Mouse (Mus musculus): Measurements from ENCODE around the gene Zfp599.

DNA sequence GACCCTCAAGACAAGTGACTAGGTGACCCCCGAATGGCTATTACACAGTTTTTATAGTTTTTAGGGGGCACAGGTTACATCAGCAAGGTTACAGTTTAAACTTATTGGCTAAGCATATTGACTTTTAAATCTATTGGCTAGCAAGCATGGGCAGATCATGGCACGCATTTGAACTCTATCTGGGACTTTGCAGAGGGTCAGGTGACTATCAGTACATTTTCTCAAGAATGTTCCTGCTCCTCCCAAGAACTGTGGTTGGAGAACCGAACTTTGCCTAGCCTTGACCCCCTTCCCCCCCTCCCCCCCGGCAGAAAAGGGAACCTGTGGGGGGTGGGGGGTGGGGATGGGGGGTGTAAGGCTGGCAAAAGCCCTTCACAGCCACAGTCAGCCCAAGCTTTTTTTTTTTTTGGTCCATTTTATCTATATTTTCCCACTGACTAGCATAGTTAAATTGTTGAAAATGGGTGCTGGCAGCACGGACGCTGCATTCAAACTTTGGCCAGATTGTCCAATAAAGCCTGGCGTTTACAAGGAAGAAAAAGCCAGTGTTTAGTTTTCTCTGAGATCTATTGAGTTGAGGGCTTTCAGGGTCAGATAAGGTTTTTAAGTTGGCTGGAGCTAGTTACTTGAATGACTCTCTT is 30.2 kb downstream of the Zfp599 start:
- TF ChIP-seq E2F4 (IDR thresholded peaks at IDR 0.05; ENCODE audit: insufficient read depth) (no peak), SRF (IDR thresholded peaks at IDR 0.05; ENCODE audit: control insufficient read depth, insufficient read length, low read depth) (no peak), POLR2A (IDR thresholded peaks at IDR 0.05; ENCODE audit: insufficient read length, low read depth) (no peak), TCF12 (IDR thresholded peaks at IDR 0.05; ENCODE audit: insufficient read depth, poor library complexity, severe bottlenecking) (no peak), MAX (IDR thresholded peaks at IDR 0.05; ENCODE audit: low read depth) (no peak), USF1 (IDR thresholded peaks at IDR 0.05; ENCODE audit: low read depth) (no peak), MYOD1 (IDR thresholded peaks at IDR 0.05; ENCODE audit: control insufficient read depth in 1 of 3, insufficient read length in 2 of 3, low read depth in 2 of 3) (no peak), MYOG (IDR thresholded peaks at IDR 0.05; ENCODE audit: control insufficient read depth in 1 of 3, insufficient read depth in 1 of 3, insufficient read length in 2 of 3, low read depth in 2 of 3) (no peak), CEBPB (IDR thresholded peaks at IDR 0.05; ENCODE audit: insufficient read depth, poor library complexity, severe bottlenecking) (no peak), POLR2AphosphoS2 (IDR thresholded peaks at IDR 0.05; ENCODE audit: insufficient read length, low read depth) (no peak)
